Mouse (Mus musculus) adrenal gland, adult 2 months (tissue): ENCODE measurements around the gene Il11. TPM values are rescaled to one million over a fixed set of nuclear protein-coding genes. Genes with fewer than 3 reads are reported as not detected.

Experiments used
- DNase-seq: peaks from one replicate; pipeline ENCODE4 v3.0.0; 2021
- polyA plus RNA-seq: library from polyadenylated mRNA; depleted of rRNA; stranded (reverse); fragments of >200 nt; gene quantifications from 2 replicates; pipeline ENCODE4 v1.2.3, GENCODE M21; 2012; rRNA removed
- total RNA-seq, 2 experiments: library from RNA; stranded (reverse); gene quantifications; 2 replicates each; pipeline ENCODE4 v1.2.3; 2021

Il11 gene
- total and polyA plus RNA-seq, 3 experiments, result 0.48 to 0.71 TPM; not detected in 1

GRCm38 (mm10) chr7:4743354-4743753 lies 39.3 kb downstream of the Il11 start:
- no peak for DNase-seq

GRCm38 (mm10) chr7:4742482-4742819 lies 40.2 kb downstream of the Il11 start:
- no peak for DNase-seq

GRCm38 (mm10) chr7:4741672-4742481 lies 40.8 kb downstream of the Il11 start:
- DNase-seq, result no peak

DNA sequence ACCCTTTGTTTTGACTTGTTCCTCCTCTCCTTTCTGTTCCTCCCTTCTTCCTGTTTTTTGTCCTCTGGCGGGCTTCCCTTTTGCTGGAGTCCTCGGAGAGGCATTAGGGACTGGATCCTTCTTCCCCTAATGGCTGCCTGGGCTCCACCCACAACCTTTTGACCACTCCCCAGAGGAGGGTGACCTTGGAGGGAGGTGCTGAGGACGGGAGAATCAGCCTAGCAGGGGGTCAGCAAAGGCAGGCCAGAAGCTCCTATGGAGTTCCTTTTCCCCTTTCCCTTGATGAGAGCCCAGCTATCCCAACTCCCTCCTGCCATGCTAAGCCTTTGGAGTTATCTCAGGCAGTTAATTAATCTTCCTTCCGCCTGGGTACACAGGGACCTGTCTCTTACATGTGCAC lies 41.5 kb downstream of the Il11 start:
- DNase-seq, result peak; percentile 77

- DNase-seq, result no peak
Measured at GRCm38 (mm10) chr7:4740309-4740727, 42.3 kb downstream of the Il11 start.

- DNase-seq, result peak; percentile 99
Measured at GRCm38 (mm10) chr7:4739544-4740275, 42.9 kb downstream of the Il11 start, which contains the start of gene Kmt5c. Gene Kmt5c, plus strand, starts transcription at chr7:4740115.

GRCm38 (mm10) chr7:4739041-4739543 lies 43.6 kb downstream of the Il11 start:
- peak; percentile 26 for DNase-seq

DNA sequence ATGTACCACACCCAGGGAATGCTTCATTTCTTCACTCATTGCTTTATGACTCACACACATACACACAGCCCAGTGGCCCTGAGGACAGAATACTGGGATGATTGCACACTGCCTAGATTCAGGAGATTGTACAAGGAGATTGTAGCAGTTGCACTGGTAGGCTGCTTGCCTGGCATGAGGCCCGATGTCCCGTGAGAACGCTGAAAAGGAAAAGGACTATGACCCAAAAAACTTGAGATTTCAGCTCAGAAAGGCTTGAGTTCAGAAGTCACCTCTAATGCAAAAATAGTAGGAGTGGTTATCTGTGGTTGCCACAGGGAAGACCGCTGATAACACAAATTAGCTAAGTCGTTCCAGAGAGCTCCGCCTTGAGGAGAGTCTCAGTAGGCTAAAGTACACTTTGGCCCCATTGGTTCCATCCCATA lies 49.7 kb downstream of the Il11 start:
- DNase-seq, result peak; percentile 61

- no peak for DNase-seq
Measured at GRCm38 (mm10) chr7:4731090-4731489, 51.6 kb downstream of the Il11 start.

DNA sequence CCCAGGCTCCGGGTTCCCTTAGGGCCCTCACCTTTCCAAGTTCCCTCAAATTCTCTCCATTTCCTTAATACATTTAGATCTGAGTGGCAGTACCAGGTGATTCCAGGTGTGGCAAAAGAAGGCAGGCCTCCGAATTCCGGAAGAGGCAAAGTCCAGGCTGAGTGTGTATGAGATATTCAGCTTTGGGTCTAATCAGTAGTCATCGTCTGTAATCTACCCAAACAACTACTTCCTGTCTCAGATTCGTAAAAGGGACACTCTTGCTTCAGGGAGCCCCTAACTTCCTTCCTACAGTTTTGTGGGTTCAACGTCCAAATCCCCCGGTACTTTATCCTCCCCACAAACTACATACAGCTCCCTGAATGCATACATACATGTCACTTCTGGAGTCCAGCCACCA lies 57.5 kb downstream of the Il11 start, which contains the start of gene Tmem150b:
Gene Tmem150b (minus strand): TSS at position 81 of the 400 bp plus-strand sequence.
- DNase-seq, result no peak

DNA sequence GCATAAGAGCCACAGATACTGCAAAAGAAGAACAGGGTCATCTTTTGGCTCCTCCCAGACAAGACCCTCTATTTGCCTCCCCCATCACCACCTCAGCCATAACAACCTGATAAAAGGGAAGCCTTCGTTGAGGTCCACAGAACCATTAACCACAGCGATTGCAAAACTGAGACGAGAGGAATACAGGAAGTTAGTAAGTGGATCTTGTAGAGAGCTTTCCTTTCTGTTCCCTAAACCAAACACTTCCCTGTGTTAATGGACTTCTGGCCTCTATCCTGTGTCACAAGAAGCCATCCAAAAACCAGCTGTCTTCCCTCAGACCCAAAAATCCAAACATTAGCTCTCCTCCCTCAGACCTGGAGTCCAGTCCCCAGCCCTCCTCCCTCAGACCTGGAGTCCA lies 58.3 kb downstream of the Il11 start:
- DNase-seq, result no peak

GRCm38 (mm10) chr7:4723508-4723907 lies 59.2 kb downstream of the Il11 start:
- DNase-seq, result no peak

Other genes with a start within 250 kb of the Il11 start
- gene Syt5, start 235.3 kb downstream of the Il11 start, total RNA-seq, result 10 to 100 TPM in 1 of 2 experiments, 1 to 10 TPM in 1; 7.7 to 11.6 TPM
- gene Syt5, start 235.3 kb downstream of the Il11 start, polyA plus RNA-seq, result 4.1 and 5.2 TPM in 2 replicates
- not detected for gene Ptprh, start 178.8 kb downstream of the Il11 start, total RNA-seq
- not detected in 2 replicates for gene Ptprh, start 178.8 kb downstream of the Il11 start, polyA plus RNA-seq
- gene Tmem86b, start 151.4 kb downstream of the Il11 start, total RNA-seq, result 1 to 10 TPM; 5.2 to 7.4 TPM
- gene Tmem86b, start 151.4 kb downstream of the Il11 start, polyA plus RNA-seq, result 11.6 and 17.8 TPM in 2 replicates
- 10 to 100 TPM; 81.8 to 92.3 TPM for gene Ppp6r1, start 123.8 kb downstream of the Il11 start, total RNA-seq
- gene Ppp6r1, start 123.8 kb downstream of the Il11 start, polyA plus RNA-seq, result 114 and 134 TPM in 2 replicates
- 10 to 100 TPM; 38.2 to 50.8 TPM for gene Hspbp1, start 97.8 kb downstream of the Il11 start, total RNA-seq
- 65.6 and 73.2 TPM in 2 replicates for gene Hspbp1, start 97.8 kb downstream of the Il11 start, polyA plus RNA-seq
- gene Brsk1, start 92.3 kb downstream of the Il11 start, total RNA-seq, result 1 to 10 TPM; 3.1 to 6.5 TPM
- 8.3 and 9.8 TPM in 2 replicates for gene Brsk1, start 92.3 kb downstream of the Il11 start, polyA plus RNA-seq
- gene Tmem150b, start 57.6 kb downstream of the Il11 start, total RNA-seq, result under 1 TPM; 0.40 to 0.55 TPM
- gene Tmem150b, start 57.6 kb downstream of the Il11 start, polyA plus RNA-seq, result 0.30 and 0.42 TPM in 2 replicates
- gene Kmt5c, start 42.7 kb downstream of the Il11 start, total RNA-seq, result 10 to 100 TPM; 27.9 to 35.2 TPM
- gene Kmt5c, start 42.7 kb downstream of the Il11 start, polyA plus RNA-seq, result 162 and 205 TPM in 2 replicates
- 10 to 100 TPM in 1 of 2 experiments, 1 to 10 TPM in 1; 7.4 to 10.4 TPM for gene Cox6b2, start 29.8 kb downstream of the Il11 start, total RNA-seq
- gene Cox6b2, start 29.8 kb downstream of the Il11 start, polyA plus RNA-seq, result 7.9 and 13.2 TPM in 2 replicates
- not detected for gene Fam71e2, start 11.6 kb downstream of the Il11 start, total RNA-seq
- gene Fam71e2, start 11.6 kb downstream of the Il11 start, polyA plus RNA-seq, result not detected in 2 replicates
- gene Tmem190, start 78 bp upstream of the Il11 start, total RNA-seq, result not detected
- not detected in 2 replicates for gene Tmem190, start 78 bp upstream of the Il11 start, polyA plus RNA-seq
- gene Tmem238, start 6.8 kb upstream of the Il11 start, total RNA-seq, result 10 to 100 TPM; 10.2 to 10.8 TPM
- 144 and 180 TPM in 2 replicates for gene Tmem238, start 6.8 kb upstream of the Il11 start, polyA plus RNA-seq
- gene Rpl28, start 10.0 kb upstream of the Il11 start, total RNA-seq, result 1,000 to 10,000 TPM in 1 of 2 experiments, 100 to 1,000 TPM in 1; 958 to 1,234 TPM
- 237 and 255 TPM in 2 replicates for gene Rpl28, start 10.0 kb upstream of the Il11 start, polyA plus RNA-seq
- 100 to 1,000 TPM in 1 of 2 experiments, 10 to 100 TPM in 1; 98.1 to 140 TPM for gene Ube2s, start 29.7 kb upstream of the Il11 start, total RNA-seq
- gene Ube2s, start 29.7 kb upstream of the Il11 start, polyA plus RNA-seq, result 148 and 156 TPM in 2 replicates
- 1 to 10 TPM; 1.9 TPM for gene Shisa7, start 61.8 kb upstream of the Il11 start, total RNA-seq
- gene Shisa7, start 61.8 kb upstream of the Il11 start, polyA plus RNA-seq, result 2.9 and 4.0 TPM in 2 replicates
- gene Isoc2b, start 87.4 kb upstream of the Il11 start, total RNA-seq, result 10 to 100 TPM; 10.9 to 23.8 TPM
- 75.4 and 78.2 TPM in 2 replicates for gene Isoc2b, start 87.4 kb upstream of the Il11 start, polyA plus RNA-seq
- gene Isoc2a, start 94.3 kb upstream of the Il11 start, total RNA-seq, result 10 to 100 TPM; 35.5 to 43.4 TPM
- gene Isoc2a, start 94.3 kb upstream of the Il11 start, polyA plus RNA-seq, result 43.5 and 45.6 TPM in 2 replicates
- gene Gm36210, start 123.7 kb upstream of the Il11 start, total RNA-seq, result under 1 TPM; 0.23 to 0.45 TPM
- gene Gm36210, start 123.7 kb upstream of the Il11 start, polyA plus RNA-seq, result 0.27 TPM in 1 of 2 replicates, not detected in the other
- gene Zfp628, start 132.4 kb upstream of the Il11 start, total RNA-seq, result 10 to 100 TPM; 15.1 to 19.2 TPM
- gene Zfp628, start 132.4 kb upstream of the Il11 start, polyA plus RNA-seq, result 35.6 and 41.3 TPM in 2 replicates
- gene Nat14, start 139.2 kb upstream of the Il11 start, total RNA-seq, result 1 to 10 TPM; 8.4 to 9.2 TPM
- gene Nat14, start 139.2 kb upstream of the Il11 start, polyA plus RNA-seq, result 11.4 and 20.0 TPM in 2 replicates
- 1 to 10 TPM; 2.2 to 2.3 TPM for gene Ssc5d, start 142.9 kb upstream of the Il11 start, total RNA-seq
- 2.9 and 3.1 TPM in 2 replicates for gene Ssc5d, start 142.9 kb upstream of the Il11 start, polyA plus RNA-seq
- gene Sbk2, start 181.5 kb upstream of the Il11 start, total RNA-seq, result 1 to 10 TPM in 1 of 2 experiments, under 1 TPM in 1; 0.32 to 1.0 TPM
- 0.52 and 1.4 TPM in 2 replicates for gene Sbk2, start 181.5 kb upstream of the Il11 start, polyA plus RNA-seq
- gene Sbk3, start 188.3 kb upstream of the Il11 start, total RNA-seq, result under 1 TPM; 0.20 to 0.21 TPM
- gene Sbk3, start 188.3 kb upstream of the Il11 start, polyA plus RNA-seq, result 0.17 and 0.30 TPM in 2 replicates
- gene Zfp579, start 213.3 kb upstream of the Il11 start, total RNA-seq, result 10 to 100 TPM; 18.2 to 21.5 TPM
- 74.5 and 94.4 TPM in 2 replicates for gene Zfp579, start 213.3 kb upstream of the Il11 start, polyA plus RNA-seq
- gene Zfp524, start 231.6 kb upstream of the Il11 start, total RNA-seq, result 10 to 100 TPM; 13.0 to 13.8 TPM
- gene Zfp524, start 231.6 kb upstream of the Il11 start, polyA plus RNA-seq, result 35.0 and 36.4 TPM in 2 replicates
- 10 to 100 TPM; 24.1 to 24.7 TPM for gene Fiz1, start 231.8 kb upstream of the Il11 start, total RNA-seq
- gene Fiz1, start 231.8 kb upstream of the Il11 start, polyA plus RNA-seq, result 31.5 and 32.2 TPM in 2 replicates
- gene Gm44973, start 232.6 kb upstream of the Il11 start, total RNA-seq, result not detected
- gene Gm44973, start 232.6 kb upstream of the Il11 start, polyA plus RNA-seq, result not detected in 2 replicates
- 10 to 100 TPM; 23.7 to 29.7 TPM for gene Zfp865, start 237.5 kb upstream of the Il11 start, total RNA-seq
- gene Zfp865, start 237.5 kb upstream of the Il11 start, polyA plus RNA-seq, result 67.1 and 70.1 TPM in 2 replicates
- 1 to 10 TPM; 1.4 to 2.6 TPM for gene Ccdc106, start 237.7 kb upstream of the Il11 start, total RNA-seq
- 1.5 and 3.0 TPM in 2 replicates for gene Ccdc106, start 237.7 kb upstream of the Il11 start, polyA plus RNA-seq